Mouse (Mus musculus) gastrocnemius, postnatal 25 days (tissue): ENCODE measurements at regions not wholly inside any gene's neighbourhood (a gene's known extent, or its start where the extent isn't known, plus 50 kb on each side); places are given as distances from the start of the nearest gene placed in this dataset.

Experiments
- DNase-seq: peaks from one replicate; pipeline ENCODE4 v3.0.0; 2022

- DNase-seq: no peak
Observed at GRCm38 (mm10) chr7:36829710-36830109, 131.8 kb downstream of the Tshz3 start.

GRCm38 (mm10) chr7:36830155-36830554 is 132.2 kb downstream of the Tshz3 start:
- no peak for DNase-seq

GRCm38 (mm10) chr7:36848279-36848678 is 150.4 kb downstream of the Tshz3 start:
- DNase-seq: no peak

GRCm38 (mm10) chr7:36851275-36851889 is 153.5 kb downstream of the Tshz3 start:
- DNase-seq: no peak

- no peak for DNase-seq
Observed at GRCm38 (mm10) chr7:36854308-36854707, 156.4 kb downstream of the Tshz3 start.

- no peak for DNase-seq
Observed at GRCm38 (mm10) chr7:36859428-36859827, 161.5 kb downstream of the Tshz3 start.

GRCm38 (mm10) chr7:36862481-36862880 is 164.6 kb downstream of the Tshz3 start:
- no peak for DNase-seq

GRCm38 (mm10) chr7:36863745-36864144 is 165.8 kb downstream of the Tshz3 start:
- no peak for DNase-seq

GRCm38 (mm10) chr7:36864675-36865074 is 166.8 kb downstream of the Tshz3 start:
- DNase-seq: no peak

- no peak for DNase-seq
Observed at GRCm38 (mm10) chr7:36866602-36867001, 168.7 kb downstream of the Tshz3 start.

GRCm38 (mm10) chr7:36874004-36874403 is 176.1 kb downstream of the Tshz3 start:
- DNase-seq: no peak

- DNase-seq: no peak
Observed at GRCm38 (mm10) chr7:36877686-36878085, 179.8 kb downstream of the Tshz3 start.

- no peak for DNase-seq
Observed at GRCm38 (mm10) chr7:36892776-36893500, 195.0 kb downstream of the Tshz3 start.

GRCm38 (mm10) chr7:36896339-36896738 is 198.4 kb downstream of the Tshz3 start:
- no peak for DNase-seq

- no peak for DNase-seq
Observed at GRCm38 (mm10) chr7:36901537-36901936, 203.6 kb downstream of the Tshz3 start.

- no peak for DNase-seq
Observed at GRCm38 (mm10) chr7:36913304-36913703, 215.4 kb downstream of the Tshz3 start.

GRCm38 (mm10) chr7:36914261-36914660 is 216.3 kb downstream of the Tshz3 start:
- no peak for DNase-seq

- no peak for DNase-seq
Observed at GRCm38 (mm10) chr7:36915171-36915570, 217.3 kb downstream of the Tshz3 start.

- no peak for DNase-seq
Observed at GRCm38 (mm10) chr7:36917011-36917410, 219.1 kb downstream of the Tshz3 start.

GRCm38 (mm10) chr7:36919413-36919812 is 221.5 kb downstream of the Tshz3 start:
- no peak for DNase-seq

- DNase-seq: no peak
Observed at GRCm38 (mm10) chr7:36921003-36921402, 223.1 kb downstream of the Tshz3 start.

- peak; percentile 7 for DNase-seq
Observed at GRCm38 (mm10) chr7:36933490-36933889, 235.6 kb downstream of the Tshz3 start.

GRCm38 (mm10) chr7:36934792-36935555 is 237.1 kb downstream of the Tshz3 start:
- peak; percentile 10 for DNase-seq
